Mouse (Mus musculus): ENCODE results near the gene Slc37a3. TPM values are rescaled to one million over a fixed set of nuclear protein-coding genes. Genes with fewer than 3 reads are reported as not detected.

The Slc37a3 gene
- polyA plus RNA-seq, 1 experiment from 2014 or later = 69.3 TPM

- H3K4me2 ChIP-seq (ENCODE audit: low read length) = no peak overlapping the region
- 52% methylated on average over 3 of the region's 5 CpGs for WGBS
These were observed 38.3 kb upstream of the Slc37a3 start for GRCm38 (mm10) chr6:39415762-39416161.

GRCm38 (mm10) chr6:39414106-39414505 lies 36.6 kb upstream of the Slc37a3 start:
- Histone ChIP-seq H3K4me1 (replicated peaks; ENCODE audit: control insufficient read depth, insufficient read depth, low read length) (peaks cover 18% of the 10 kb centered on the region), H3K36me3 (ENCODE audit: control insufficient read depth, insufficient read depth) (no peaks in the 10 kb centered on the region), H3K9me3 (ENCODE audit: control insufficient read depth, low read length) (no peaks in the 10 kb centered on the region), H3K9ac (replicated peaks; ENCODE audit: low read depth, low read length) (no peak overlapping the region), H3K4me2 (ENCODE audit: low read length) (no peak overlapping the region), H3K27ac (ENCODE audit: low read length) (no peak overlapping the region), H3K27me3 (replicated peaks; ENCODE audit: control insufficient read depth, insufficient read depth, low read length) (no peaks in the 10 kb centered on the region), H3K4me3 (replicated peaks; ENCODE audit: low read length) (no peak overlapping the region)
- no peak for ATAC-seq
- 28% methylated on average over 1 of the region's 1 CpGs for WGBS

More at GRCm38 (mm10) chr6:39415762-39416161, 38.3 kb upstream of the Slc37a3 start:
- Histone ChIP-seq H3K9ac (replicated peaks; ENCODE audit: low read depth, low read length) (no peak overlapping the region), H3K36me3 (ENCODE audit: control insufficient read depth, insufficient read depth) (no peaks in the 10 kb centered on the region), H3K27me3 (replicated peaks; ENCODE audit: control insufficient read depth, insufficient read depth, low read length) (no peaks in the 10 kb centered on the region), H3K27ac (ENCODE audit: low read length) (no peak overlapping the region), H3K9me3 (ENCODE audit: control insufficient read depth, low read length) (no peaks in the 10 kb centered on the region), H3K4me3 (replicated peaks; ENCODE audit: low read length) (no peak overlapping the region), H3K4me1 (replicated peaks; ENCODE audit: control insufficient read depth, insufficient read depth, low read length) (peaks cover 18% of the 10 kb centered on the region)
- ATAC-seq = no peak

GRCm38 (mm10) chr6:39406480-39406879 lies 29.0 kb upstream of the Slc37a3 start:
- H3K36me3 ChIP-seq (ENCODE audit: control insufficient read depth, insufficient read depth) = peaks cover 18% of the 10 kb centered on the region
- H3K9ac ChIP-seq (replicated peaks; ENCODE audit: low read depth, low read length) = no peak overlapping the region
- H3K9me3 ChIP-seq (ENCODE audit: control insufficient read depth, low read length) = no peaks in the 10 kb centered on the region
- no peak overlapping the region for H3K4me3 ChIP-seq (replicated peaks; ENCODE audit: low read length)
- H3K4me2 ChIP-seq (ENCODE audit: low read length) = no peak overlapping the region
- no peak overlapping the region for H3K27ac ChIP-seq (ENCODE audit: low read length)
- no peaks in the 10 kb centered on the region for H3K4me1 ChIP-seq (replicated peaks; ENCODE audit: control insufficient read depth, insufficient read depth, low read length)
- H3K27me3 ChIP-seq (replicated peaks; ENCODE audit: control insufficient read depth, insufficient read depth, low read length) = no peaks in the 10 kb centered on the region
- WGBS = 96% methylated on average over 5 of the region's 5 CpGs
- no peak for ATAC-seq

- Histone ChIP-seq H3K36me3 (ENCODE audit: control insufficient read depth, insufficient read depth) (peaks cover 24% of the 10 kb centered on the region), H3K27ac (ENCODE audit: low read length) (no peak overlapping the region), H3K4me1 (replicated peaks; ENCODE audit: control insufficient read depth, insufficient read depth, low read length) (no peaks in the 10 kb centered on the region), H3K4me2 (ENCODE audit: low read length) (no peak overlapping the region), H3K9me3 (ENCODE audit: control insufficient read depth, low read length) (no peaks in the 10 kb centered on the region), H3K4me3 (replicated peaks; ENCODE audit: low read length) (no peak overlapping the region), H3K27me3 (replicated peaks; ENCODE audit: control insufficient read depth, insufficient read depth, low read length) (no peaks in the 10 kb centered on the region), H3K9ac (replicated peaks; ENCODE audit: low read depth, low read length) (no peak overlapping the region)
- WGBS = 92% methylated on average over 2 of the region's 2 CpGs
- ATAC-seq = no peak
These were observed 25.7 kb upstream of the Slc37a3 start for GRCm38 (mm10) chr6:39403136-39403535.

- H3K4me1 ChIP-seq (replicated peaks; ENCODE audit: control insufficient read depth, insufficient read depth, low read length) = no peaks in the 10 kb centered on the region
- no peak for ATAC-seq
- no peaks in the 10 kb centered on the region for H3K27me3 ChIP-seq (replicated peaks; ENCODE audit: control insufficient read depth, insufficient read depth, low read length)
- H3K4me3 ChIP-seq (replicated peaks; ENCODE audit: low read length) = no peak overlapping the region
- H3K9ac ChIP-seq (replicated peaks; ENCODE audit: low read depth, low read length) = no peak overlapping the region
- peaks cover 22% of the 10 kb centered on the region for H3K36me3 ChIP-seq (ENCODE audit: control insufficient read depth, insufficient read depth)
- H3K9me3 ChIP-seq (ENCODE audit: control insufficient read depth, low read length) = no peaks in the 10 kb centered on the region
- H3K4me2 ChIP-seq (ENCODE audit: low read length) = no peak overlapping the region
- no peak overlapping the region for H3K27ac ChIP-seq (ENCODE audit: low read length)
- 65% methylated on average over 7 of the region's 7 CpGs for WGBS
These were observed 22.9 kb upstream of the Slc37a3 start for GRCm38 (mm10) chr6:39400343-39400742.

- no peak overlapping the region for H3K4me2 ChIP-seq (ENCODE audit: low read length)
- 93% methylated on average over 9 of the region's 9 CpGs for WGBS
- peaks cover 9% of the 10 kb centered on the region; the same call in 1 of the 2 replicates for H3K36me3 ChIP-seq (ENCODE audit: control insufficient read depth, insufficient read depth)
- H3K9me3 ChIP-seq (ENCODE audit: control insufficient read depth, low read length) = no peaks in the 10 kb centered on the region
- H3K4me3 ChIP-seq (replicated peaks; ENCODE audit: low read length) = no peak overlapping the region
- no peaks in the 10 kb centered on the region for H3K27me3 ChIP-seq (replicated peaks; ENCODE audit: control insufficient read depth, insufficient read depth, low read length)
- no peak overlapping the region for H3K27ac ChIP-seq (ENCODE audit: low read length)
- ATAC-seq = no peak
- no peak overlapping the region for H3K9ac ChIP-seq (replicated peaks; ENCODE audit: low read depth, low read length)
- H3K4me1 ChIP-seq (replicated peaks; ENCODE audit: control insufficient read depth, insufficient read depth, low read length) = no peaks in the 10 kb centered on the region
These were observed 20.9 kb upstream of the Slc37a3 start for GRCm38 (mm10) chr6:39398342-39398741.

GRCm38 (mm10) chr6:39397046-39397445 lies 19.6 kb upstream of the Slc37a3 start:
- peaks cover 10% of the 10 kb centered on the region for H3K36me3 ChIP-seq (ENCODE audit: control insufficient read depth, insufficient read depth)
- no peaks in the 10 kb centered on the region for H3K4me1 ChIP-seq (replicated peaks; ENCODE audit: control insufficient read depth, insufficient read depth, low read length)
- no peak overlapping the region for H3K27ac ChIP-seq (ENCODE audit: low read length)
- 97% methylated on average over 6 of the region's 6 CpGs for WGBS
- H3K4me3 ChIP-seq (replicated peaks; ENCODE audit: low read length) = no peak overlapping the region
- ATAC-seq = no peak
- no peaks in the 10 kb centered on the region for H3K27me3 ChIP-seq (replicated peaks; ENCODE audit: control insufficient read depth, insufficient read depth, low read length)
- no peak overlapping the region for H3K4me2 ChIP-seq (ENCODE audit: low read length)
- no peaks in the 10 kb centered on the region for H3K9me3 ChIP-seq (ENCODE audit: control insufficient read depth, low read length)
- no peak overlapping the region for H3K9ac ChIP-seq (replicated peaks; ENCODE audit: low read depth, low read length)

- H3K36me3 ChIP-seq (ENCODE audit: control insufficient read depth, insufficient read depth) = peaks cover 11% of the 10 kb centered on the region
- no peaks in the 10 kb centered on the region for H3K4me1 ChIP-seq (replicated peaks; ENCODE audit: control insufficient read depth, insufficient read depth, low read length)
- no peak for ATAC-seq
- H3K9ac ChIP-seq (replicated peaks; ENCODE audit: low read depth, low read length) = no peak overlapping the region
- 91% methylated on average over 4 of the region's 4 CpGs for WGBS
- H3K27ac ChIP-seq (ENCODE audit: low read length) = no peak overlapping the region
- H3K4me3 ChIP-seq (replicated peaks; ENCODE audit: low read length) = no peak overlapping the region
- no peak overlapping the region for H3K4me2 ChIP-seq (ENCODE audit: low read length)
- no peaks in the 10 kb centered on the region for H3K9me3 ChIP-seq (ENCODE audit: control insufficient read depth, low read length)
- no peaks in the 10 kb centered on the region for H3K27me3 ChIP-seq (replicated peaks; ENCODE audit: control insufficient read depth, insufficient read depth, low read length)
These were observed 18.4 kb upstream of the Slc37a3 start for GRCm38 (mm10) chr6:39395916-39396315.

GRCm38 (mm10) chr6:39395471-39395870 lies 18.0 kb upstream of the Slc37a3 start:
- Histone ChIP-seq H3K36me3 (ENCODE audit: control insufficient read depth, insufficient read depth) (peaks cover 11% of the 10 kb centered on the region), H3K27ac (ENCODE audit: low read length) (no peak overlapping the region)
- WGBS = 69% methylated on average over 4 of the region's 4 CpGs

GRCm38 (mm10) chr6:39389988-39390387 lies 12.5 kb upstream of the Slc37a3 start:
- ATAC-seq = no peak
- WGBS = 95% methylated on average over 2 of the region's 2 CpGs
- Histone ChIP-seq H3K4me2 (ENCODE audit: low read length) (no peak overlapping the region), H3K4me1 (replicated peaks; ENCODE audit: control insufficient read depth, insufficient read depth, low read length) (no peaks in the 10 kb centered on the region), H3K9me3 (ENCODE audit: control insufficient read depth, low read length) (no peaks in the 10 kb centered on the region), H3K9ac (replicated peaks; ENCODE audit: low read depth, low read length) (no peak overlapping the region), H3K36me3 (ENCODE audit: control insufficient read depth, insufficient read depth) (peaks cover 2% of the 10 kb centered on the region; the same call in 1 of the 2 replicates), H3K27ac (ENCODE audit: low read length) (no peak overlapping the region), H3K27me3 (replicated peaks; ENCODE audit: control insufficient read depth, insufficient read depth, low read length) (no peaks in the 10 kb centered on the region), H3K4me3 (replicated peaks; ENCODE audit: low read length) (no peak overlapping the region)

More at GRCm38 (mm10) chr6:39395471-39395870, 18.0 kb upstream of the Slc37a3 start:
- H3K4me1 ChIP-seq (replicated peaks; ENCODE audit: control insufficient read depth, insufficient read depth, low read length) = no peaks in the 10 kb centered on the region
- no peak overlapping the region for H3K4me2 ChIP-seq (ENCODE audit: low read length)
- H3K9ac ChIP-seq (replicated peaks; ENCODE audit: low read depth, low read length) = no peak overlapping the region
- no peak overlapping the region for H3K4me3 ChIP-seq (replicated peaks; ENCODE audit: low read length)
- ATAC-seq = no peak
- H3K27me3 ChIP-seq (replicated peaks; ENCODE audit: control insufficient read depth, insufficient read depth, low read length) = no peaks in the 10 kb centered on the region
- no peaks in the 10 kb centered on the region for H3K9me3 ChIP-seq (ENCODE audit: control insufficient read depth, low read length)
